Mouse (Mus musculus): Measurements from ENCODE around the gene Mcmbp. TPM values are rescaled to one million over a fixed set of nuclear protein-coding genes. Genes with fewer than 3 reads are reported as not detected.

The Mcmbp gene
- 21.7 and 46.6 TPM in 2 replicates for polyA plus RNA-seq (2012; rRNA removed; ENCODE audit: low replicate concordance)

GRCm38 (mm10) chr7:128740334-128740733, at the start of gene Mcmbp:
Gene Mcmbp, minus strand, starts transcription at chr7:128740495.

GRCm38 (mm10) chr7:128744684-128745485, 4.6 kb upstream of the Mcmbp start, which contains the start of gene Sec23ip:
Gene Sec23ip, plus strand, starts transcription at chr7:128744943.

Other genes with a start within 250 kb of the Mcmbp start
- 39.9 and 44.7 TPM in 2 replicates for gene Bag3, start 216.9 kb downstream of the Mcmbp start, polyA plus RNA-seq (2012; rRNA removed; ENCODE audit: low replicate concordance)
- gene Inpp5f, start 129.2 kb downstream of the Mcmbp start, polyA plus RNA-seq (2012; rRNA removed; ENCODE audit: low replicate concordance) = 6.7 and 8.3 TPM in 2 replicates
- gene Sec23ip, start 4.4 kb upstream of the Mcmbp start, polyA plus RNA-seq (2012; rRNA removed; ENCODE audit: low replicate concordance) = 30.2 and 43.7 TPM in 2 replicates

Data from subcutaneous adipose tissue, adult 2 months (tissue).